Mouse (Mus musculus) embryonic facial prominence, embryonic 15.5 days (tissue): ENCODE measurements around the gene Il17rc. TPM values are rescaled to one million over a fixed set of nuclear protein-coding genes. Genes with fewer than 3 reads are reported as not detected.
A peak's percentile ranks its signal among the peaks of the same experiment; 100 is the strongest.

ENCODE experiments used
- ATAC-seq: fragments of 200-750 bp; cut with Nextera tagmentation; 2 replicates; pipeline ENCODE4 v1.8.0; 2017; ENCODE audit warnings: low read depth, moderate TSS enrichment; ENCODE audit not compliant: insufficient number of reproducible peaks, low FRiP score, low TSS enrichment
- H3K27ac ChIP-seq: fragments of 300-500 bp; sonication (generic); replicated peaks from 2 replicates; pipeline ENCODE4 v1.5.1; 2015; ENCODE audit warnings: mild to moderate bottlenecking, inconsistent platforms
- H3K27me3 ChIP-seq: fragments of 300-500 bp; sonication (generic); 2 replicates; pipeline ENCODE4 v1.6.1; 2015; ENCODE audit warnings: inconsistent platforms
- H3K36me3 ChIP-seq: fragments of 300-500 bp; sonication (generic); 2 replicates; pipeline ENCODE4 v1.6.1; 2015; ENCODE audit warnings: mild to moderate bottlenecking, inconsistent platforms
- H3K4me1 ChIP-seq: fragments of 300-500 bp; sonication (generic); 2 replicates; pipeline ENCODE4 v1.6.1; 2015; ENCODE audit warnings: inconsistent platforms
- H3K4me2 ChIP-seq: fragments of 300-500 bp; sonication (generic); replicated peaks from 2 replicates; pipeline ENCODE4 v1.6.1; 2015; ENCODE audit warnings: mild to moderate bottlenecking, inconsistent platforms
- H3K4me3 ChIP-seq: fragments of 300-500 bp; sonication (generic); replicated peaks from 2 replicates; pipeline ENCODE4 v1.5.1; 2015; ENCODE audit warnings: mild to moderate bottlenecking, inconsistent platforms
- H3K9ac ChIP-seq: fragments of 300-500 bp; sonication (generic); 2 replicates; pipeline ENCODE4 v1.6.1; 2015; ENCODE audit warnings: inconsistent platforms
- H3K9me3 ChIP-seq: fragments of 300-500 bp; sonication (generic); replicated peaks from 2 replicates; pipeline ENCODE4 v1.6.1; 2016; ENCODE audit warnings: inconsistent platforms
- WGBS: fragments of 180-500 bp; shearing (Covaris S2); methylation state at CpG from one replicate; pipeline ENCODE4 v1.1.7; 2015; 5-methylcytosine and 5-hydroxymethylcytosine counted together
- polyA plus RNA-seq: library from polyadenylated mRNA; unstranded; fragments of >200 nt; fragmentation: Nextera tagmentation; extraction: Ambion mirVana; gene quantifications from 2 replicates; pipeline ENCODE4 v1.2.1, GENCODE M21; 2015

Gene Il17rc
- polyA plus RNA-seq, 1 experiment from 2014 or later = 37.5 TPM

DNA sequence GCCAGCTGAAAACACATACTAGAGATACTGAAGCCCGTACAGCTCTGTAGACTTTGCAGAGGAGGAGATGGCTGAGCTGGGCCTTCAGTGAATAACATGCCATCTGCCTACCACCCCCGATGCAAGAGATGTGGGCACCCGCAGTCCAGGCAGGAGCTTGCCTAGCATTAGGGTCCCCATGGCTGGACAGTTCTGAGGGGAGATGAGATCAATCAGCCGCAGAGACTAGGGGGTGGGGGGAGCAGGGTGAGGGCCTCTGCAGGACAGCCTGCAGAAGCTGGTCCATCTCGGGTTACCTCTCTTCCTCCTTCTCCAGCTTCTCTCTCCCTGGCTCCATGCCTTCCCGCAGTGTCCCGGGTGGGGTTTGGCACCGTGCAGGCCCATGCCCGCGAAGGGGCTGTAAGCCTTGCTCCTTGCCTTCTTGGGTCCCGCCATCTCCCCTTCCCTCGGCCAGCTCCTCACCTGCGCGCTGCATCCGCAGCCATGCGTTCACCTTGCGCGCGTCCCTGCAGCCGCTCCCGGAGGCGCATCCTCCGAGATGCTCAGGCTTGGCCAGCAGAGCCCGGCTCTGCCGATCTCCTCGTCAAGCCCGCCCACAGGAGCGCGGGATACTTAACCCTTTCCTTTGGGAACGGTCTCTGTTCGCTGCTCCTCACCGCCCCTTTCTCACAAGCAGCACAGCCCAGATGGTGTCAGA is 30.3 kb downstream of the Il17rc start, which contains the start of gene Prrt3:
Prrt3 (minus strand) TSS at position 544 of the 697 bp plus-strand sequence.
- peak within 1 kb of the TSS; percentile 77 for H3K4me2 ChIP-seq
- no peak within 1 kb of the TSS for H3K27ac ChIP-seq
- no peaks in the 10 kb centered on the region for H3K9me3 ChIP-seq
- H3K4me3 ChIP-seq = peak within 1 kb of the TSS; percentile 47
- peak; percentile 64 for ATAC-seq
- peaks cover 15% of the 10 kb centered on the region for H3K27me3 ChIP-seq
- H3K9ac ChIP-seq = 0 out of 2 replicates have a peak within 1 kb of the TSS, but pooled peaks have one; percentile 9
- H3K36me3 ChIP-seq = no peaks in the 10 kb centered on the region
- WGBS = 1% methylated on average over 32 of the region's 32 CpGs
- H3K4me1 ChIP-seq = peaks cover 11% of the 10 kb centered on the region

GRCm38 (mm10) chr6:113502801-113503200 is 31.6 kb downstream of the Il17rc start:
- Histone ChIP-seq H3K36me3 (no peaks in the 10 kb centered on the region), H3K4me1 (peaks cover 11% of the 10 kb centered on the region), H3K27ac (no peak overlapping the region), H3K27me3 (peaks cover 15% of the 10 kb centered on the region), H3K4me2 (no peak overlapping the region), H3K9me3 (no peaks in the 10 kb centered on the region), H3K4me3 (no peak overlapping the region), H3K9ac (no peak overlapping the region)
- 76% methylated on average over 2 of the region's 2 CpGs for WGBS
- ATAC-seq = no peak

DNA sequence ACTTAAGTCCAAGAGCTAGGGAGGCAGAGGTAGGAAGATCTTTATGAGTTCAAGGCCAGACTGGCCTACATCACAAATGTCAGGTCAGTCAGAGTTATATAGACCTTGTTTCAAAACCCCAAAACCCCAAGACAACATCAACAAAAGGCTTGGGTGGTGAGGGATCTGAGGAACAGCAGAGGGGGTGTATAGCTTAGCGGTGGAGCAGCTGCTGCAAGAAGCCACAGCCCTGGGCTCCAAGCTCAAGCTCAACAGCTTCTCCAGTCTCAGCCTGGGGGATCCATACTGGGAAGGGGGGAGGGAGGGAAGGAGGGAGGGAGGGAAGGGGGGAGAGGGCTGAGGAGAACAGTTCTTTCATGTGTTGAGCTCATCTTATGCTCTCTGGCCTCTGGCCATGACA is 34.5 kb downstream of the Il17rc start:
- no peak for ATAC-seq
- H3K36me3 ChIP-seq = no peaks in the 10 kb centered on the region
- H3K9me3 ChIP-seq = no peaks in the 10 kb centered on the region
- no peak overlapping the region for H3K9ac ChIP-seq
- no peak overlapping the region for H3K27ac ChIP-seq
- no peak overlapping the region for H3K4me2 ChIP-seq
- H3K4me3 ChIP-seq = no peak overlapping the region
- H3K4me1 ChIP-seq = peaks cover 11% of the 10 kb centered on the region
- peaks cover 12% of the 10 kb centered on the region for H3K27me3 ChIP-seq
- WGBS = 55% methylated on average over 1 of the region's 1 CpGs

DNA sequence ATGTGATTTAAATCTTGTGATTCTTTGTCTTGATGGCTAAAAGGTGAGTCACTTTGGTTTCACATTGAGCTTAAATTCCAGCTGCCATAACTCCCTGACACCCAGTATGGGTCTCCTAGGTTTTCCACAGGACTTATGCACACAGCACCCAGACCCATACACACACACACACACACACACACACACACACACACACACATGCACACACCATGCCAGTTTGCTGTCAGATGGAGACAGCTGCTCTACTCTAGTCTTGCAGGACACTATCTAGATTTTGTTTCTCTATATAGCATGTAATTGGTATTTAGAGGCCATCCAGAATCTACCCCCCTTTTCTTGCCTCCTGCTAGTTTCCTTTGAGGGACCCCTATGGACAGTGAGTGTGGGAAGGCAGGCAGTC is 35.9 kb downstream of the Il17rc start:
- no peak overlapping the region for H3K9ac ChIP-seq
- no peaks in the 10 kb centered on the region for H3K4me1 ChIP-seq
- no peaks in the 10 kb centered on the region for H3K27me3 ChIP-seq
- 0 out of 2 replicates have a peak, but pooled peaks cover 5% of the 10 kb centered on the region for H3K36me3 ChIP-seq
- H3K27ac ChIP-seq = no peak overlapping the region
- H3K4me2 ChIP-seq = no peak overlapping the region
- H3K9me3 ChIP-seq = no peaks in the 10 kb centered on the region
- ATAC-seq = no peak
- no peak overlapping the region for H3K4me3 ChIP-seq

GRCm38 (mm10) chr6:113508272-113508946 is 37.2 kb downstream of the Il17rc start:
- ATAC-seq = peak; percentile 74; the same call in 1 of the 2 replicates
- peaks cover 10% of the 10 kb centered on the region; the same call in 1 of the 2 replicates for H3K36me3 ChIP-seq
- H3K4me3 ChIP-seq = no peak overlapping the region
- peak overlapping the region; percentile 72 for H3K27ac ChIP-seq
- no peaks in the 10 kb centered on the region for H3K9me3 ChIP-seq
- H3K27me3 ChIP-seq = no peaks in the 10 kb centered on the region
- H3K9ac ChIP-seq = no peak overlapping the region
- H3K4me2 ChIP-seq = no peak overlapping the region
- 54% methylated on average over 7 of the region's 7 CpGs for WGBS
- H3K4me1 ChIP-seq = no peaks in the 10 kb centered on the region

GRCm38 (mm10) chr6:113508947-113509280 is 37.7 kb downstream of the Il17rc start:
- Histone ChIP-seq H3K36me3 (peaks cover 15% of the 10 kb centered on the region), H3K27me3 (no peaks in the 10 kb centered on the region), H3K4me2 (no peak overlapping the region), H3K9me3 (no peaks in the 10 kb centered on the region), H3K4me3 (no peak overlapping the region), H3K9ac (no peak overlapping the region), H3K27ac (peak overlapping the region; percentile 72), H3K4me1 (no peaks in the 10 kb centered on the region)
- 42% methylated on average over 5 of the region's 5 CpGs for WGBS
- peak; percentile 67 for ATAC-seq

DNA sequence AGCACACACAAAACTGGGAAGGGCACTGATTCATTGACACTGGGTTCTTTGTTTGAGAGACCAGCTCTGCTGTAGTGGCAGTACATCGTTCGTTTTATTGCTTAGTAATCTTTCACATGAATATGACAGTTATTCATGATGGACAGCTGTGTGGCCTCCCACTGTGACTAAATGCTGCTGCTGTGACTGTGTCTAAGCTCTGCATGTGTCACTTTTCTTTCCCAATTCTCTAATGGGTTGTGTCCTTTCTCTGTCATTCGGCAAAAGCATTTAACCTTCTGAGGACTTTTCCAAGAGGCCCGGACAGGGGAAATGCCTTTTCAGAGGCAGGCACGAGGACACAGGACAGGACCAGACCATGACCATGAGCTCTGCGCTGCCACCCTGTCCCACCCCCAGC is 42.7 kb downstream of the Il17rc start:
- H3K4me3 ChIP-seq = no peak overlapping the region
- H3K4me1 ChIP-seq = no peaks in the 10 kb centered on the region
- H3K27me3 ChIP-seq = no peaks in the 10 kb centered on the region
- H3K9ac ChIP-seq = no peak overlapping the region
- ATAC-seq = no peak
- 91% methylated on average over 6 of the region's 6 CpGs for WGBS
- H3K9me3 ChIP-seq = no peaks in the 10 kb centered on the region
- no peak overlapping the region for H3K27ac ChIP-seq
- H3K4me2 ChIP-seq = no peak overlapping the region
- H3K36me3 ChIP-seq = peaks cover 65% of the 10 kb centered on the region

DNA sequence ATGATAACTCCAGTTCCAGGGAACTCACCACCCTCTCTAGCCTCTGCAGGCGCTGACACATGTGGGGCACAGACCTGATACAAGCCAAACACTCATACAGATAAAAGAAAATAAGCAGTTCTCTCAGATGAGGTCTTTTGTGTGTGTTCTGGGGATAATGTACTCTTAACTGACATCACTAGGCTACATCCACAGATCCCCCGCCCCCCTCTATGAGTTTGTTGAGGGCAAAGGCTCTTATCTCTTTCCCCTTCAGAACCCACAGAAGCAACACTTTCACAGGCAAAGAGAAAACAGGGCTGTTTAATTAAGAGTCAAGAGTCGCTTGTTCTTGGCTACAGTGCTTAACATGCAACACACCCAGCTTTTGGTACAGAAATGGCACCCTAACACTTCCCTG is 43.4 kb downstream of the Il17rc start:
- H3K4me1 ChIP-seq = no peaks in the 10 kb centered on the region
- H3K9ac ChIP-seq = no peak overlapping the region
- H3K4me2 ChIP-seq = no peak overlapping the region
- H3K27me3 ChIP-seq = no peaks in the 10 kb centered on the region
- H3K9me3 ChIP-seq = no peaks in the 10 kb centered on the region
- H3K36me3 ChIP-seq = peaks cover 72% of the 10 kb centered on the region
- no peak overlapping the region for H3K27ac ChIP-seq
- no peak for ATAC-seq
- WGBS = 98% methylated on average over 3 of the region's 3 CpGs
- H3K4me3 ChIP-seq = no peak overlapping the region

DNA sequence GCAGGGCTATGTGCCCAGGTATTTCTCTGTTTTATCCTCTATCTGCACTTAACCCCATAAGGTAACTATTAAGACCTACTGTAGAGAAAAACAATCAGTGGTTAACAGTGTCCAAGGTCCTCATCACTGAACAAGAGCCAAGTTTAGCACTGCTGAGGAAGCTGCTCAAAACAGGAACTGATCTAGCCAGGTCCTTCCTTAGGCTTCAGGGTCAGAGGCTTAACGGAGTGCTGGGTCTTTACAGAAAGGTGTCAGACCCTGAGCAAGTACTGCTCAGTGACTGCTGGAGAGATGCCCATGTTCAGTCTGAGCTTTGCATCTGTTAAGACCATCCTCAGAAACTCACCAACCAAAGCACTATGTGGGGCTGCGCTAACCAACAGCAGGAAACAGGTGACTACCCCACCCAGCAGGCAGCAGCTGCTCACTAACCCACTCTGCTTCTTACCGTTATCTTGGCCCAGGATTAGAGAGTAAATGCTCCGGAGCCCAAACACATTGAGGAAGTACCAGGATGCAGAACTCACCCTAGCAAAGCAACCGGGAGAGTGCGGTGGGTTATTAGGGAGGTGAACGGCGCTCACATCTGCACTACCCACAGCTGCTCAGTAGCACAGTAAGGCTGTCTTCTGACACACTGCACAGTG is 46.3 kb downstream of the Il17rc start:
- WGBS = 87% methylated on average over 8 of the region's 8 CpGs
- ATAC-seq = no peak
- no peak overlapping the region for H3K4me2 ChIP-seq
- no peaks in the 10 kb centered on the region for H3K27me3 ChIP-seq
- H3K27ac ChIP-seq = no peak overlapping the region
- peaks cover 90% of the 10 kb centered on the region for H3K36me3 ChIP-seq
- no peaks in the 10 kb centered on the region for H3K4me1 ChIP-seq
- no peak overlapping the region for H3K9ac ChIP-seq
- no peak overlapping the region for H3K4me3 ChIP-seq
- no peaks in the 10 kb centered on the region for H3K9me3 ChIP-seq

- WGBS = 64% methylated on average over 1 of the region's 1 CpGs
- Histone ChIP-seq H3K9ac (no peak overlapping the region), H3K9me3 (no peaks in the 10 kb centered on the region), H3K4me2 (no peak overlapping the region), H3K36me3 (peaks cover 61% of the 10 kb centered on the region), H3K27ac (no peak overlapping the region), H3K4me3 (no peak overlapping the region), H3K27me3 (no peaks in the 10 kb centered on the region), H3K4me1 (no peaks in the 10 kb centered on the region)
- no peak for ATAC-seq
These were observed 51.1 kb downstream of the Il17rc start for GRCm38 (mm10) chr6:113522310-113522709.

DNA sequence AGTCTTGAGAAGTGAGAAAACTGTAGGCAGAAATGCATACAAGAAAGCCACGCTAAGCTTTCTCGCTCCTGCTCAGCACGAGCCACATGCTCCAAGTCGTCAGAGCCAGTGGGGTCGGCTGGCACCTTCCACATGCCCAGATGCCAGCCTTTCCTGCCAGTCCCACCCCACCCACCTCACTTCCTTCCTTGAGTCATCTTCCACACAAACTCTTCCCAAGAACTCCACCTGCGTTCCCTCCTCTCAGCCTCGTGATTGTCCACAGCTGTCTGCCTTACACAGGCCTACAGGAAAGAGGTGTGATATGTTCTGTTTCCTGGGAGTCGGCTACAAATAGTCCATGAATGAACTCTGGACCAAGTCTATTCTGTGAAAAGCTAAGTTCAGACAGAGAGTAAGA is 52.2 kb downstream of the Il17rc start:
- Histone ChIP-seq H3K4me2 (no peak overlapping the region), H3K27ac (no peak overlapping the region), H3K27me3 (no peaks in the 10 kb centered on the region), H3K9ac (no peak overlapping the region), H3K9me3 (no peaks in the 10 kb centered on the region), H3K36me3 (peaks cover 54% of the 10 kb centered on the region), H3K4me1 (no peaks in the 10 kb centered on the region), H3K4me3 (no peak overlapping the region)
- WGBS = 85% methylated on average over 8 of the region's 8 CpGs
- no peak for ATAC-seq
